Mouse (Mus musculus) kidney, adult 2 months (tissue): ENCODE data around the gene Dnaaf5. TPM values are rescaled to one million over a fixed set of nuclear protein-coding genes. Genes with fewer than 3 reads are reported as not detected.
A peak's percentile ranks its signal among the peaks of the same experiment; 100 is the strongest.

Experiments
- DNase-seq: peaks from one replicate; pipeline ENCODE4 v3.0.0; 2021
- H3K27ac ChIP-seq: fragments of 200-500 bp; 2 replicates; pipeline ENCODE4 v1.5.1; 2012; ENCODE audit warnings: low read depth, low read length, control low read depth, inconsistent platforms; ENCODE audit not compliant: insufficient read depth
- H3K27me3 ChIP-seq: fragments of 200-500 bp; replicated peaks from 2 replicates; pipeline ENCODE4 v1.6.1; 2012; ENCODE audit warnings: mild to moderate bottlenecking, moderate library complexity, low read length, inconsistent platforms; ENCODE audit not compliant: control insufficient read depth, insufficient read depth
- H3K36me3 ChIP-seq: fragments of 200-500 bp; 2 replicates; pipeline ENCODE4 v1.6.1; 2012; ENCODE audit warnings: mild to moderate bottlenecking, moderate library complexity, low read length, inconsistent platforms; ENCODE audit not compliant: control insufficient read depth, insufficient read depth
- H3K4me1 ChIP-seq: fragments of 200-500 bp; 2 replicates; pipeline ENCODE4 v1.6.1; 2011; ENCODE audit warnings: low read length; ENCODE audit not compliant: control insufficient read depth, insufficient read depth
- H3K4me3 ChIP-seq: fragments of 200-500 bp; 2 replicates; pipeline ENCODE4 v1.5.1; 2011; ENCODE audit warnings: mild to moderate bottlenecking, low read depth, low read length, control low read depth; ENCODE audit not compliant: insufficient read depth
- CTCF ChIP-seq: fragments of 200-500 bp; conservative IDR thresholded peaks from 2 replicates; pipeline ENCODE4 v1.5.1; 2011; ENCODE audit warnings: low read depth, mild to moderate bottlenecking, control low read depth, low read length, moderate library complexity, mixed read lengths; ENCODE audit not compliant: insufficient read depth, insufficient read length
- POLR2A ChIP-seq: fragments of 200-500 bp; IDR thresholded peaks from one replicate; pipeline ENCODE4 v1.6.1; 2011; ENCODE audit warnings: low read depth, low read length, control low read depth
- WGBS: fragments of 180-500 bp; shearing (Covaris S2); methylation state at CpG from one replicate; pipeline ENCODE4 v1.1.7; 2018; 5-methylcytosine and 5-hydroxymethylcytosine counted together
- polyA plus RNA-seq: library from polyadenylated mRNA; depleted of rRNA; stranded (reverse); fragments of >200 nt; gene quantifications from 2 replicates; pipeline ENCODE4 v1.2.3, GENCODE M21; 2012

Gene Dnaaf5
- polyA plus RNA-seq, 1 experiment, result 16.3 TPM

GRCm38 (mm10) chr5:139199636-139199994 lies 49.6 kb downstream of the Dnaaf5 start:
- no peaks in the 10 kb centered on the region for H3K36me3 ChIP-seq
- WGBS, result 41% methylated on average over 2 of the region's 2 CpGs
- H3K27me3 ChIP-seq, result no peaks in the 10 kb centered on the region
- H3K4me1 ChIP-seq, result peaks cover 7% of the 10 kb centered on the region; the same call in 1 of the 2 replicates
- TF ChIP-seq POLR2A (no peak), CTCF (no peak)
- peak overlapping the region; percentile 24 for H3K27ac ChIP-seq
- H3K4me3 ChIP-seq, result peak overlapping the region; percentile 54
- DNase-seq, result no peak

GRCm38 (mm10) chr5:139199995-139200769 lies 50.2 kb downstream of the Dnaaf5 start, which contains the start of gene Sun1:
Gene Sun1, plus strand, starts transcription at chr5:139200637.
- TF ChIP-seq POLR2A (peak; percentile 22), CTCF (no peak)
- peak; percentile 99 for DNase-seq
- H3K36me3 ChIP-seq, result no peaks in the 10 kb centered on the region
- peak within 1 kb of the TSS; percentile 57 for H3K27ac ChIP-seq
- peaks cover 7% of the 10 kb centered on the region; the same call in 1 of the 2 replicates for H3K4me1 ChIP-seq
- no peaks in the 10 kb centered on the region for H3K27me3 ChIP-seq
- 1% methylated on average over 64 of the region's 64 CpGs for WGBS
- H3K4me3 ChIP-seq, result peak within 1 kb of the TSS; percentile 86

GRCm38 (mm10) chr5:139200770-139201569 lies 50.9 kb downstream of the Dnaaf5 start:
- DNase-seq, result no peak
- peaks cover 7% of the 10 kb centered on the region; the same call in 1 of the 2 replicates for H3K4me1 ChIP-seq
- TF ChIP-seq POLR2A (no peak), CTCF (no peak)
- peak overlapping the region; percentile 57 for H3K27ac ChIP-seq
- H3K36me3 ChIP-seq, result no peaks in the 10 kb centered on the region
- WGBS, result 1% methylated on average over 57 of the region's 57 CpGs
- peak overlapping the region; percentile 86 for H3K4me3 ChIP-seq
- no peaks in the 10 kb centered on the region for H3K27me3 ChIP-seq

- no peaks in the 10 kb centered on the region for H3K27me3 ChIP-seq
- no peak for TF ChIP-seq CTCF
- no peak for TF ChIP-seq POLR2A
- peaks cover 7% of the 10 kb centered on the region; the same call in 1 of the 2 replicates for H3K4me1 ChIP-seq
- 64% methylated on average over 11 of the region's 11 CpGs for WGBS
- H3K27ac ChIP-seq, result no peak overlapping the region
- no peak for DNase-seq
- no peaks in the 10 kb centered on the region for H3K36me3 ChIP-seq
- H3K4me3 ChIP-seq, result no peak overlapping the region
Observed at GRCm38 (mm10) chr5:139202127-139202526, 52.1 kb downstream of the Dnaaf5 start.

GRCm38 (mm10) chr5:139203312-139203711 lies 53.3 kb downstream of the Dnaaf5 start:
- DNase-seq, result no peak
- Histone ChIP-seq H3K4me1 (peaks cover 7% of the 10 kb centered on the region; the same call in 1 of the 2 replicates), H3K36me3 (no peaks in the 10 kb centered on the region), H3K27me3 (no peaks in the 10 kb centered on the region), H3K4me3 (no peak overlapping the region), H3K27ac (no peak overlapping the region)
- WGBS, result 91% methylated on average over 5 of the region's 5 CpGs
- no peak for TF ChIP-seq CTCF
- TF ChIP-seq POLR2A, result no peak

GRCm38 (mm10) chr5:139206081-139206480 lies 56.1 kb downstream of the Dnaaf5 start:
- no peak for TF ChIP-seq CTCF
- TF ChIP-seq POLR2A, result no peak
- no peaks in the 10 kb centered on the region for H3K36me3 ChIP-seq
- H3K27me3 ChIP-seq, result no peaks in the 10 kb centered on the region
- peaks cover 23% of the 10 kb centered on the region for H3K4me1 ChIP-seq
- 41% methylated on average over 4 of the region's 4 CpGs for WGBS
- H3K4me3 ChIP-seq, result no peak overlapping the region
- no peak for DNase-seq
- no peak overlapping the region for H3K27ac ChIP-seq

- no peaks in the 10 kb centered on the region for H3K36me3 ChIP-seq
- 57% methylated on average over 7 of the region's 7 CpGs for WGBS
- TF ChIP-seq POLR2A (no peak), CTCF (no peak)
Observed at GRCm38 (mm10) chr5:139206525-139206924, 56.5 kb downstream of the Dnaaf5 start.

More at GRCm38 (mm10) chr5:139206525-139206924, 56.5 kb downstream of the Dnaaf5 start:
- no peak overlapping the region for H3K27ac ChIP-seq
- H3K4me1 ChIP-seq, result peaks cover 19% of the 10 kb centered on the region
- no peaks in the 10 kb centered on the region for H3K27me3 ChIP-seq
- no peak for DNase-seq
- no peak overlapping the region for H3K4me3 ChIP-seq
